Mouse (Mus musculus) gonadal fat pad, adult 2 months (tissue): ENCODE measurements around the gene Specc1l. TPM values are rescaled to one million over a fixed set of nuclear protein-coding genes. Genes with fewer than 3 reads are reported as not detected.
"Not testable (repeated sequence)": the region's sequence is repeated elsewhere in the genome, so short reads cannot be mapped to it uniquely, and the experiment has no call there.

Source experiments
- DNase-seq: peaks from one replicate; pipeline ENCODE4 v3.0.0-alpha.2; 2012; ENCODE audit warnings: low read depth
- polyA plus RNA-seq: library from polyadenylated mRNA; depleted of rRNA; stranded (reverse); fragments of >200 nt; gene quantifications from 2 replicates; pipeline ENCODE4 v1.2.3, GENCODE M21; 2012

The Specc1l gene
- polyA plus RNA-seq, 1 experiment, result 19.2 TPM

GRCm38 (mm10) chr10:75277501-75277900, 65.6 kb downstream of the Specc1l start:
- DNase-seq, result no peak

DNA sequence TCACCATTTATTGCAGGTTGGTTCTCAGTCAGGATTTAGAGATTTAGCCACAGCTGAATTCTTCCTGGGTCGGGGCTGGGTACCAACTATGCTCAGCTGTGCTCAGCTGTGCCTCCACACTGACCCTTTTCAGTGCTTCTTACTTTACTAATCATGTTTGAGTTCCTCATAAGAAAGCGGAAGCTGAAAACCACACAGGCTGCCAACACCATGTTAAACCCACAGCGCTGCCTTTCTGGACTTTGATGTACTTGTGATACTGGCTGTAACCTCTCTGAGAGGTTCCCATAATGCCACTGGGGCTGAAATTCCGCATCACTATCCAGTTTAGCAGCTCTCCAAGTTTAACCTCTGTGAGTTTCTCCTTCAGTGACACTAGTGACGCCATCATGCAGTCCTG, 70.8 kb downstream of the Specc1l start:
- no peak for DNase-seq

GRCm38 (mm10) chr10:75283821-75284220, 71.9 kb downstream of the Specc1l start:
- no peak for DNase-seq

- no peak for DNase-seq
Measured at GRCm38 (mm10) chr10:75288579-75288978, 76.7 kb downstream of the Specc1l start.

DNA sequence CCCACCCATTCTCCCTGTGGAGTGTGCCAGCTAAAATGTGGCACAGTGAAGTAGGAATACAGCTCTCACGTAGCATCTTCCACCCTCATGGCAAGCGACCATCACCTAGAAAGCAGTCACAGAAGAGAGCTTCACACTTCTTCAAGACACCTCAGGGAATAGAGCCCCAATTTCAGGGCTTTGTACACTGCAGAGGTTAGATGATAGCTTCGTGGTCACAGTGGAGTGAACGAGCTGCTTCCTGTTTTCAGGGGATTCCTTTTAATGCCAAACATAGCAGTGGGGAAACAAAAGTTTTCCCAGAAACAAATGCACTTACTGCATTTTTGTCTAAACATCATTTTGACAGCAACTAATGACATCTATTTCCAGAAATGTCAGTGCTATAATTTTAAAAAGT, 77.5 kb downstream of the Specc1l start:
- no peak for DNase-seq

- no peak for DNase-seq
Measured at GRCm38 (mm10) chr10:75290650-75291049, 78.8 kb downstream of the Specc1l start.

GRCm38 (mm10) chr10:75291338-75291737, 79.5 kb downstream of the Specc1l start:
- DNase-seq, result no peak

GRCm38 (mm10) chr10:75292206-75292605, 80.3 kb downstream of the Specc1l start:
- DNase-seq, result not testable (repeated sequence)

DNA sequence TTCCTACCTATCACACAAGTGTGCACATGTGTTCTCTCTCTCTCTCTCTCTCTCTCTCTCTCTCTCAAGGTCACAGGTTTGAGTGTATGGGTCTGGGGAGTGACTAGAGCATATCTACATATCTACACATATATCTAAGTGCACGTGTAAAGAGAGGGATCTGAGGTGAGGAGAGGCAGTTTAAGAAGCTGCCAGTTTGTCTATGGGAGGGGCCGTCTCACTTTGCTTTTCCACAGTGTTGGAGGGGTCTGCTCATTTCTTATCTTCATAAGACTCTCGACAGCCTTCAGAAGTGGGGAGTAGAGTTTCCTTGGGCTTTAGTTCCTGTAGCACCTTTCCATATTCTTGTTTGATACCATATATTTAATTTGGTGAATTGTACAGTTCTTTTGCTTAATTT, 81.4 kb downstream of the Specc1l start:
- no peak for DNase-seq

DNA sequence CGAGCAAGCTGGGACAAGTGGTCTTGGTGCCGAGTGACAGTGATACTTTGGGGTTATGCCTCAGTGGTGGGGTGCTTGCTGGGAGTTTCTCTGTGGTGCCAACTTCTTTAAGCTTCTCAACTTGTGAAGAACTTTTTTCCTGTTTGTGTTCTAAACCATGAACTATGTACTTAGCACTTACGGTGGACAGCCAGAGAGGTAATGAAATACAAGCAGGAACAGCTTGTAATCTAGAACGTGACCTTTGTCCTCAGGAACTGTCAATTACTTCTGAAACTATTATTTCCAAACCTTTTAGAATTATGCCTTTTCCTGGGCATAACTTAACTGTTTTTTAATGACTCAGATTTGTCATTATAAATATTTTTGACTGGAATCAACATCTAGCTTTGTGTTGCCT, 82.5 kb downstream of the Specc1l start:
- no peak for DNase-seq

- no peak for DNase-seq
Measured at GRCm38 (mm10) chr10:75294926-75295325, 83.1 kb downstream of the Specc1l start.

- no peak for DNase-seq
Measured at GRCm38 (mm10) chr10:75298608-75299007, 86.7 kb downstream of the Specc1l start.

DNA sequence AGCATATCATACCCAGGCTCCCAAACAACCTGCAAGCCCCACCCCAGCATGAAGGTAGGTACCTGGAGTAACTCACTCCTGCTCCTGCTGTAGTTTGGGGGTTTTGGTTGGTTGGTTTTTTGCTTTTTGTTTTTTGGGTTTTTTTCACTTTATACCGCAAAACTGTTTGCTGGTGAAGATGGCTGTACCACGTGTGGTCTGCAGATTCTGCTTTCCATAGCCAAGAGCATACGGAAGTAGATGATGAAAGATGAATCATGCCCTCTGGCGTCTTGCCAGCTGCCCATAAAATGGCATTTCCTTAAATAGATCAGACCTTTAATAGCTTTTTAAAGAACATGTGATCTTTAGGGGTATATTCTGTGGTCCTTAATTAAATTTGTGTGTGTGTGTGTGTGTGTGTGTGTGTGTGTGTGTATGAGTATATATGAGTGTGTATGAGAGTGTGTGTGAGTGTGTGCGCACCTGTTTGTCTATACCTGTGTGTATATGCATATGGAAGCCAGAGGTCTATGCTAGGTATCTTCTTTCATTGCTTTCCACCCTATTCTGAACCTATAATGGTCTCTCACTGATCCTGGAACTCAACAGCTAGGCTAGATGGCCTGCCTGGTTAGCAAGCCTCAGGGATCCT, 88.0 kb downstream of the Specc1l start:
- DNase-seq, result peak; percentile 17

DNA sequence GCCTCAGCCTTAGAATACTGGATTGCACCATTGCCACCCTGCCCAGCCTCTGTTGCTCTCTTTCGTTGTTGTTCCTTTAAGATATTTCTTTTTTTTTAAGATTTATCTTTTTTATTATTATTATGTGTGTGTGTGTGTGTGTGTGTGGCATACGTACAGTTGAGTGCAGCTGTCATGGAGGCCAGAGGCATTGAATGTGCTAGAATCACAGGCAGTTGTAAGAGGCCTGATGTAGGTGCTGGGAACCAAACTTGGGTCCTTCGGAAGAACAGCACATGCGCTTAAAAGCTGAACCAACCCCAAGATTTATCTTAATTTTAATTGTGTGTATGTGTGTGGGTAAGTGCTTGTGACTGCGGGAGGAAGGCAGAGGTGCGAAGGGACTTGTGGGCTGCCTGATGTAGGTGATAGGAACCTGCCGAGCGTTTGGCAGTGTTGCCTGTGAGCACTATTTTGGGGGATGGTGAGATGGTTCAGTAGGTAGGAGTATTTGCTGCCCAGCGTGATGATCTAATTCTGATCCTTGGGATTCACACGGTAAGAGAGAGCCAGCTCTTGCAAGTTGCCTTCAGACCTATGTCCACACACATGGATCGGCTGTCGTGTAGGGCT, 89.4 kb downstream of the Specc1l start:
- no peak for DNase-seq

DNA sequence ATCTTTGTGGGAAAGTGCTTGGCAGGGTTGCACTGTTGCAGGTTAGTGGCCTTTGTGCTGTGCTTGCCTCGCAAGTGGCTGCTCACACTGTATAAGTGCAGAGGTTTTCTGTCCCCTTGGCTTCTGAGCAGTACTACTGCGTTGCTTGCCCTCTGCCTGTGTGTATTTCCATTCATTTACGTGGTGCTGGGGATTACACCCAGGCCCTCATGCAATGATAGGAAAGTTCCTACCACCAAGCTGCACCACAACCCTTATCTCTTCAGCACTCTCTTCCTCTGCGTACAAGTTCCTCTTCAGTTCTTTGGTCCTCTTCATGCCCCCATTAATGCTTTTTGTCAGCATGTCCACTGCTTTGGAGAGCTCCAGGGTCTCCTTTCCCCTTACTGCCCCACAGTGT, 90.1 kb downstream of the Specc1l start:
- DNase-seq, result no peak

GRCm38 (mm10) chr10:75302536-75302935, 90.7 kb downstream of the Specc1l start:
- no peak for DNase-seq

DNA sequence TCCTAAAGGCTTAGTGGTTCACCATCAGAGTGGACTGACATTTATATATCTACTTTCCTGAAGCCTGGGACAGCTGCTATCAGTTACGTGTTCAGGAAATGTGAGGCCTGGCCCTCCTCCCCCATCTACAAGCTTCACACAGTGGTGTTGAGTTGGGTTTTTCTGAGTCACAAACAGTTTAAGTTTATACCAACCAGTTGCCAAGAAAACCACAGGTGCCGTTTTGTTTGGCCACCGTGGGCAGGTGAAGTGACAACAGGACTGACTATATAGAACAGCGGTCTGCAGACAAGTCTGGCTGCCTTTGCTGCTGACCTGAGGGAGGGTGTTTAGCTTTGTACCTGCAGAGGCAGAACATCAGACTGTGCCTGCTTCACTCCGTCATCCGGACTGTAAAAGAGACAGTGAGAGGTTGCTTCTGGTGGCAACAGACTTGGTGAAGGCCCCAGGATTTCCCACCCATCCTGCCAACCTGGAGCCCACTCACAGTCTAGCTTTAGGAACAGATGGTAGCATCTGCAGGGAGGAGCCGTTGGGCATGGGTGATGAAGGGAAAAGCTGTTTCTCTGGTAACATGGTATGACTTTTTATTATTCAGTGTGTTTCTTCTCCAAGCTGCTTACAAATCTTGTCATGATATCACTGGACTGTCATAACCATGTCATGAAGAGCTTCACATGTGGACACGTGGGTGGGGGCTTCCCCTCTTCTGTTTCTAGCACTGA, 91.6 kb downstream of the Specc1l start:
- DNase-seq, result no peak

DNA sequence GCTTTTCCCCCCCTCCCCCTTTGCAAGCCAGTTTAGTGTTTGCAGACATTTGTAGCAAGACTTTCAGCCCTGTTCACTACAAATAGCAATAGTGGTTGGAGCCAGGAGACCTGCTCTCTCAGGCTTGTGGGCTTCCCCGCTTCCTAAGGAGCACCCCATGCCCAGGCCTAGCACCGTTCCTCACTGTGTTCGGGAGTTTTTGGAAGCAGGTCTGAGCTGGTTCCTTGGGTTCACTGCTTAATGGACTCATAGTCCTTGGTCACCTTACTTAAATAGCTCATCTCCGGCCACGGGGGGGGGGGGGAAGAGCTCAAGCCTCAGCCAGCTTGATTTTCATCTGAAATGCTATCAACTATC, 92.2 kb downstream of the Specc1l start:
- DNase-seq, result no peak

- no peak for DNase-seq
Measured at GRCm38 (mm10) chr10:75304413-75304812, 92.5 kb downstream of the Specc1l start.

GRCm38 (mm10) chr10:75307130-75307529, 95.3 kb downstream of the Specc1l start:
- no peak for DNase-seq

GRCm38 (mm10) chr10:75312361-75312760, 100.5 kb downstream of the Specc1l start:
- no peak for DNase-seq

- no peak for DNase-seq
Measured at GRCm38 (mm10) chr10:75314190-75314980, 102.5 kb downstream of the Specc1l start.
